Mouse (Mus musculus): ENCODE results near the gene Tprkb. TPM values are rescaled to one million over a fixed set of nuclear protein-coding genes. Genes with fewer than 3 reads are reported as not detected.
"Not testable (repeated sequence)": the region's sequence is repeated elsewhere in the genome, so short reads cannot be mapped to it uniquely, and the experiment has no call there.

Tprkb gene
- polyA plus RNA-seq, 1 experiment: 19.8 TPM

GRCm38 (mm10) chr6:85902303-85902702 lies 9.4 kb upstream of the Tprkb start:
- H3K4me3 ChIP-seq: no peak overlapping the region
- H3K4me2 ChIP-seq (ENCODE audit: low read depth): no peak overlapping the region
- peaks cover 21% of the 10 kb centered on the region for H3K27me3 ChIP-seq (ENCODE audit: control insufficient read depth, insufficient read depth, insufficient read length)
- H3ac ChIP-seq (ENCODE audit: control insufficient read depth, insufficient read length): no peak overlapping the region
- no peaks in the 10 kb centered on the region for H3K36me3 ChIP-seq (ENCODE audit: control insufficient read depth, insufficient read depth)
- TF ChIP-seq TCF12 (IDR thresholded peaks at IDR 0.05; ENCODE audit: insufficient read depth, poor library complexity, severe bottlenecking): no peak
- no peak for TF ChIP-seq REST (IDR thresholded peaks at IDR 0.05; ENCODE audit: insufficient read depth, insufficient read length)
- no peak for TF ChIP-seq E2F4 (IDR thresholded peaks at IDR 0.05; ENCODE audit: insufficient read depth)
- no peak for TF ChIP-seq MAX (IDR thresholded peaks at IDR 0.05; ENCODE audit: low read depth)
- no peak for TF ChIP-seq TCF3 (IDR thresholded peaks at IDR 0.05; ENCODE audit: insufficient read length, low read depth)
- no peaks in the 10 kb centered on the region for H3K79me2 ChIP-seq (ENCODE audit: control insufficient read depth, insufficient read depth)

GRCm38 (mm10) chr6:85904642-85905061 lies 7.0 kb upstream of the Tprkb start, which contains the start of gene Nat8f4:
Nat8f4 (minus strand) TSS chr6:85904884.
- H3K79me2 ChIP-seq (ENCODE audit: control insufficient read depth, insufficient read depth); H3K4me2 ChIP-seq (ENCODE audit: low read depth); H3K36me3 ChIP-seq (ENCODE audit: control insufficient read depth, insufficient read depth); H3ac ChIP-seq (ENCODE audit: control insufficient read depth, insufficient read length); H3K4me3 ChIP-seq: not testable (repeated sequence)
- peaks cover 21% of the 10 kb centered on the region for H3K27me3 ChIP-seq (ENCODE audit: control insufficient read depth, insufficient read depth, insufficient read length)

GRCm38 (mm10) chr6:85906911-85907351 lies 4.7 kb upstream of the Tprkb start:
- H3K79me2 ChIP-seq (ENCODE audit: control insufficient read depth, insufficient read depth); H3ac ChIP-seq (ENCODE audit: control insufficient read depth, insufficient read length); H3K4me2 ChIP-seq (ENCODE audit: low read depth); H3K36me3 ChIP-seq (ENCODE audit: control insufficient read depth, insufficient read depth); H3K4me3 ChIP-seq: not testable (repeated sequence)
- peaks cover 16% of the 10 kb centered on the region for H3K27me3 ChIP-seq (ENCODE audit: control insufficient read depth, insufficient read depth, insufficient read length)

GRCm38 (mm10) chr6:85908341-85908740 lies 3.3 kb upstream of the Tprkb start:
- TF ChIP-seq MYOG (IDR thresholded peaks at IDR 0.05; ENCODE audit: control insufficient read depth in 1 of 3, insufficient read depth in 1 of 3, insufficient read length in 2 of 3, low read depth in 2 of 3) (no peak), TCF12 (IDR thresholded peaks at IDR 0.05; ENCODE audit: insufficient read depth, poor library complexity, severe bottlenecking) (no peak), POLR2A (IDR thresholded peaks at IDR 0.05; ENCODE audit: insufficient read length, low read depth) (no peak), TCF3 (IDR thresholded peaks at IDR 0.05; ENCODE audit: insufficient read length, low read depth) (no peak), POLR2AphosphoS2 (IDR thresholded peaks at IDR 0.05; ENCODE audit: insufficient read length, low read depth) (no peak), USF1 (IDR thresholded peaks at IDR 0.05; ENCODE audit: low read depth) (no peak), MAX (IDR thresholded peaks at IDR 0.05; ENCODE audit: low read depth) (no peak), SRF (IDR thresholded peaks at IDR 0.05; ENCODE audit: control insufficient read depth, insufficient read length, low read depth) (no peak), E2F4 (IDR thresholded peaks at IDR 0.05; ENCODE audit: insufficient read depth) (no peak), CEBPB (IDR thresholded peaks at IDR 0.05; ENCODE audit: insufficient read depth, poor library complexity, severe bottlenecking) (no peak), REST (IDR thresholded peaks at IDR 0.05; ENCODE audit: insufficient read depth, insufficient read length) (no peak), MYOD1 (IDR thresholded peaks at IDR 0.05; ENCODE audit: control insufficient read depth in 1 of 3, insufficient read length in 2 of 3, low read depth in 2 of 3) (no peak)
- Histone ChIP-seq H3ac (ENCODE audit: control insufficient read depth, insufficient read length) (no peak overlapping the region), H3K4me3 (no peak overlapping the region), H3K4me2 (ENCODE audit: low read depth) (no peak overlapping the region), H3K27me3 (ENCODE audit: control insufficient read depth, insufficient read depth, insufficient read length) (peaks cover 16% of the 10 kb centered on the region), H3K79me2 (ENCODE audit: control insufficient read depth, insufficient read depth) (no peaks in the 10 kb centered on the region), H3K36me3 (ENCODE audit: control insufficient read depth, insufficient read depth) (no peaks in the 10 kb centered on the region)

GRCm38 (mm10) chr6:85909704-85910103 lies 2.0 kb upstream of the Tprkb start:
- Histone ChIP-seq H3K4me3 (no peak overlapping the region), H3K36me3 (ENCODE audit: control insufficient read depth, insufficient read depth) (no peaks in the 10 kb centered on the region), H3K4me2 (ENCODE audit: low read depth) (no peak overlapping the region), H3K79me2 (ENCODE audit: control insufficient read depth, insufficient read depth) (no peaks in the 10 kb centered on the region), H3ac (ENCODE audit: control insufficient read depth, insufficient read length) (no peak overlapping the region), H3K27me3 (ENCODE audit: control insufficient read depth, insufficient read depth, insufficient read length) (peaks cover 16% of the 10 kb centered on the region)
- TF ChIP-seq CEBPB (IDR thresholded peaks at IDR 0.05; ENCODE audit: insufficient read depth, poor library complexity, severe bottlenecking) (no peak), MYOG (IDR thresholded peaks at IDR 0.05; ENCODE audit: control insufficient read depth in 1 of 3, insufficient read depth in 1 of 3, insufficient read length in 2 of 3, low read depth in 2 of 3) (no peak), MYOD1 (IDR thresholded peaks at IDR 0.05; ENCODE audit: control insufficient read depth in 1 of 3, insufficient read length in 2 of 3, low read depth in 2 of 3) (no peak), REST (IDR thresholded peaks at IDR 0.05; ENCODE audit: insufficient read depth, insufficient read length) (no peak), TCF3 (IDR thresholded peaks at IDR 0.05; ENCODE audit: insufficient read length, low read depth) (no peak), POLR2A (IDR thresholded peaks at IDR 0.05; ENCODE audit: insufficient read length, low read depth) (no peak), POLR2AphosphoS2 (IDR thresholded peaks at IDR 0.05; ENCODE audit: insufficient read length, low read depth) (no peak), TCF12 (IDR thresholded peaks at IDR 0.05; ENCODE audit: insufficient read depth, poor library complexity, severe bottlenecking) (no peak), SRF (IDR thresholded peaks at IDR 0.05; ENCODE audit: control insufficient read depth, insufficient read length, low read depth) (no peak), USF1 (IDR thresholded peaks at IDR 0.05; ENCODE audit: low read depth) (no peak), MAX (IDR thresholded peaks at IDR 0.05; ENCODE audit: low read depth) (no peak), E2F4 (IDR thresholded peaks at IDR 0.05; ENCODE audit: insufficient read depth) (no peak)

- peak overlapping the region; percentile 79 for H3ac ChIP-seq (ENCODE audit: control insufficient read depth, insufficient read length)
- no peak for TF ChIP-seq MYOD1 (IDR thresholded peaks at IDR 0.05; ENCODE audit: control insufficient read depth in 1 of 3, insufficient read length in 2 of 3, low read depth in 2 of 3)
- TF ChIP-seq CEBPB (IDR thresholded peaks at IDR 0.05; ENCODE audit: insufficient read depth, poor library complexity, severe bottlenecking): no peak
- TF ChIP-seq TCF12 (IDR thresholded peaks at IDR 0.05; ENCODE audit: insufficient read depth, poor library complexity, severe bottlenecking): no peak
- no peak for TF ChIP-seq POLR2A (IDR thresholded peaks at IDR 0.05; ENCODE audit: insufficient read length, low read depth)
- no peak for TF ChIP-seq E2F4 (IDR thresholded peaks at IDR 0.05; ENCODE audit: insufficient read depth)
- TF ChIP-seq TCF3 (IDR thresholded peaks at IDR 0.05; ENCODE audit: insufficient read length, low read depth): no peak
- TF ChIP-seq SRF (IDR thresholded peaks at IDR 0.05; ENCODE audit: control insufficient read depth, insufficient read length, low read depth): no peak
- no peak for TF ChIP-seq REST (IDR thresholded peaks at IDR 0.05; ENCODE audit: insufficient read depth, insufficient read length)
- no peaks in the 10 kb centered on the region for H3K27me3 ChIP-seq (ENCODE audit: control insufficient read depth, insufficient read depth, insufficient read length)
These were observed 3.5 kb downstream of the Tprkb start for GRCm38 (mm10) chr6:85915141-85915538.

More at GRCm38 (mm10) chr6:85915141-85915538, 3.5 kb downstream of the Tprkb start:
- Histone ChIP-seq H3K36me3 (ENCODE audit: control insufficient read depth, insufficient read depth) (no peaks in the 10 kb centered on the region), H3K4me2 (ENCODE audit: low read depth) (peak overlapping the region; percentile 96), H3K79me2 (ENCODE audit: control insufficient read depth, insufficient read depth) (peaks cover 13% of the 10 kb centered on the region), H3K4me3 (peak overlapping the region; percentile 75)
